Mouse (Mus musculus) gastrocnemius, adult 2 months (tissue): ENCODE results near the gene Rpl10a. TPM values are rescaled to one million over a fixed set of nuclear protein-coding genes. Genes with fewer than 3 reads are reported as not detected.
A peak's percentile ranks its signal among the peaks of the same experiment; 100 is the strongest.
"Not testable (repeated sequence)": the region's sequence is repeated elsewhere in the genome, so short reads cannot be mapped to it uniquely, and the experiment has no call there.

Experiments used
- DNase-seq: peaks from one replicate; pipeline ENCODE4 v3.0.0; 2022
- H3K27ac ChIP-seq: fragments of 200-600 bp; 2 replicates; pipeline ENCODE4 v1.8.1; 2022; ENCODE audit warnings: mild to moderate bottlenecking
- H3K4me3 ChIP-seq: fragments of 200-600 bp; 2 replicates; pipeline ENCODE4 v1.8.1; 2022; ENCODE audit warnings: mild to moderate bottlenecking, moderate library complexity
- CTCF ChIP-seq: fragments of 200-600 bp; IDR thresholded peaks from 2 replicates; pipeline ENCODE4 v1.8.1; 2022; ENCODE audit warnings: antibody characterized with exemption, mild to moderate bottlenecking, moderate library complexity
- intact Hi-C: fragments of 180-260 bp; cut with DNase I; formaldehyde crosslinking; loops from one replicate; pipeline ENCODE4 v1.15.1; 2025
- total RNA-seq, 2 experiments: library from RNA; stranded (reverse); gene quantifications; 2 replicates each; pipeline ENCODE4 v1.2.3; 2021

The Rpl10a gene
- total RNA-seq, 2 experiments from 2014 or later: 382 to 410 TPM

DNA sequence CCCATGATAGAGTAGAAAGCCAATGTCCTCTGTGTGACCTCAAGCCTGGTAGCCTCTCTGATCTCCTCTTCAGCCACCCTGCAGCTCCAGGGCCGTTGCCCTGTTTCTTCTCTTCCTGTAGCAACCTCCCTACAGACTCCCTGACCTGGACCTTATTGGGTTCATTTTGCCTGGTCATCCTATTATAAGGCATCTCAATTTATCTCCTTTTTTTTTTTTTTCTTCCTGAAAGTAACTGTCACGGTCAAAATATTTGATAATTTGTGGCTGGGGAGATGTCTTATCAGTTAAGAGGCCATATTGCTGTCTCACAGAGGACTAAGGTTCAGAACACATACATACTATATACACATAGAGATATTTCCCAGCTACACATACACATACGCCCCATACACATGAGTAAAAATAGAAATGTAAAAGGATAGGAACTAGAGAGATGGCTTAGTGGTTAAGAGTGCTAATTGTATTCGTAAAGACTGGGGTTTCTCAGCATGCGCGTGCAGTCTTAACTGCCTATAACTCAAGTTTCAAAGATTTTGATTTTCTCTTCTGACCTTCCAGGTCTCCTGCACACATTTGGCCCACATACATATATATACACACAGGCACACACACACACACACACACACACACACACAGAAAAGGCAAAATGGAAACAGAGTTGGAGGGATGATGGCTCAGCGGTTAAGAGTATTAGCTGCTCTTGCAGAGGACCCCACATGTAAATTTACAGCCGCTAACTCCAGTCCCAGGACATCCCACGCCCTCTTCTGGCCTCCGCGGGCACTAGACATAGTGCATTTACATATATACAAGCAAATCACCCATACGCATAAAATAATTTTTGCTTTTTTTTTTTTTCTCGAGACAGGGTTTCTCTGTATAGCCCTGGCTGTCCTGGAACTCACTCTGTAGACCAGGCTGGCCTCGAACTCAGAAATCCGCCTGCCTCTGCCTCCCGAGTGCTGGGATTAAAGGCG, 15.7 kb upstream of the Rpl10a start:
- Histone ChIP-seq H3K27ac (peak overlapping the region; percentile 81), H3K4me3 (peak overlapping the region; percentile 95)
- intact Hi-C loops: no loop called here
- TF ChIP-seq CTCF: peak; percentile 44
- DNase-seq: peak; percentile 62

DNA sequence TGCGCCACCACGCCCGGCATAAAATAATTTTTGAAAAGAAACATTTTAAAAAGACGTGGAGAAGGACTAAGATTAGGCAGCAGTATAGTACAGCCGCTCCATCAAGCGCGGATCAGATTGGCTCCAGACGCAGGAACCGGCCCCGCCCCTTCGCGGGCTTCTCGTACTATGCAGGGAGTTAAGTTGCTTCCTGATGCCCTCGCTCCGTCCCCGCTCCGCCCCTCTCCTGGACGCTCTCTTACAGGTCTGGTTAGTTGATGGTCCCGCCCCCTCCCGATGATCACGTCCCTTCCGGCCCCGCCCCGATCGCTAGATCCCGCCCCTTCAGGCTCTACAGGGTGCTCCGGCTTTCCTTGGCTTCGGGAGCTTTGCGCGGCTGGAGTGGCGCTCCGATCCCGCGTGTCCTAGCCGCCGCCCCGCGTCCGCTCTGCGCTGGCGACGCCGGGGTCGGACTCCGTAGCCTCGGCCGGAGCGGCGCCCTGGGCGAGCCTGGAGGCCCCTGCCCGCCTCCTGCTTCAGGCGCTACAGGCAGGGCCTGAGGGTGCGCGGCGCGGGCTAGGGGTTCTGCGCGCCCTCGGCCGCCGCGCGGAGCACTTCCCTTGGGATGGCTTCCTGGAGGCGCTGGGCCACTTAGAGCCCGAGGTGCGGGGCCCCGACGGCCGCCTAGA, 14.9 kb upstream of the Rpl10a start, which contains the start of gene Fance:
Gene Fance (plus strand): TSS at position 308 of the 668 bp plus-strand sequence.
- Histone ChIP-seq H3K27ac (peak within 1 kb of the TSS; percentile 96), H3K4me3 (peak within 1 kb of the TSS; percentile 95)
- intact Hi-C loops: no loop called here
- DNase-seq: peak; percentile 98
- TF ChIP-seq CTCF: no peak

DNA sequence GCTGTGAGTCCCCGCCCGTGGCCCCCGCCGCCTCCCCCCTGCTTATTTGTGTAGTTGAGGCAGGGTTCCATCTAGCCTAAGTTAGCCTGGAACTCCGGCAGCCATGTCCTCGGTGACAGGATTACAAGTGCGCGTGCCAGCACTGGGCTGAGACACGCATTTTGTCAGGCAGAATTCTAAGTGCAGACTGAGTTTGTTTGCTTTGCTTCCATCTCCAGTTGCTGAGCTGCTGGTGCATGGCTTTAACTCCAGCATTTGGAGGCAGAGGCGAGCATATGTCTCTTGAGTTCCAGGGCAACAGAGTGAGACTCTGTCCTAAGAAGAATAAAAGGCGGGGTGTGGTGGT, 14.4 kb upstream of the Rpl10a start:
- Histone ChIP-seq H3K4me3 (peak overlapping the region; percentile 95), H3K27ac (peak overlapping the region; percentile 96)
- DNase-seq: peak; percentile 66
- intact Hi-C loops: no loop called here
- TF ChIP-seq CTCF: no peak

DNA sequence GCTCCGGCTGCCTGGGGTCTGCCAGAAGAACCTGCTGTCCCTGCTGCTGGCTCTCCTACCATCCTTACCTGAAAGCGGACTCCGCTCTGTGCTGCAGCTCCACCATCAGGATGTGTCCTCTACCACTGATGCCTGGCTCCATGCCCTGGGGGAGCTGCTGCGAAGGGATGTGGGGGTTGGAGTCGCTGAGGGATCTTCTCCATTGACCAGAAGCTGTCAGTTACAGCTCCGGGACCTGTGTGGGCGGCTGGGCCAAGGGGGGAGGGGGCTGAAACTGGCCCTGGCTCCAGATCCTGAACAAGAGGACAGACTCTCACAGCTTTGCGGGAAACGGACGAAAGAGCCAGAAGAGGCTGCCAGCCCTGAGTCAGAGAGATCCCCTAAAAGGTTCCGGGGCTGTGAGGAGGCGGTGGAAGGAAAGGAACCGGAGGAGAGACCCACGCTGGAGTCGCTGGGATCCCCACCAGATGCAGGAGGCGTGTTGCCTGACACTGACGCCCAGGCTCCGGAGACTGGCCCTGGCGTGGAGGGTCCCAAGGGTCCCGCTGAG, 12.6 kb upstream of the Rpl10a start:
- no peak for TF ChIP-seq CTCF
- intact Hi-C loops: no loop called here
- no peak overlapping the region for H3K4me3 ChIP-seq
- H3K27ac ChIP-seq: no peak overlapping the region
- no peak for DNase-seq

DNA sequence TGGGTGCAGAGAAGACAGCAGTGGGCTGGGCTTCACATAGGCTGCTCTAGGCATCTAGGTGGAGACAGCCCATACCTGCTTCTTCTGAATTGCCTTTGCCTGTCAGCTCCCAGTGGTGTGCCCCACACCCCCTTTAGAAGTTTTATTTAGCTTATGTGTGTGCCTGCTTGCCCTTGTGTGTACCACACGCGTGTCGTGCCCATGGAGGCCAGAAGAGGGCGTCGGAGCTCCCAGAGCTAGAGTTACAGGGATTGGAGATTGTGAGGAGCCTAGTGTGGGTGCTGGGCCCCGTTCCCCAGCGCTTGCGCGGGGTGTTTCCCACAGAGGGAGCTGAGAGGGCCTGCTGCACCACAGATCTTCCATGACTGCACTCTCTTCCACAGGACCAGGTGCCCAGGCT, 11.8 kb upstream of the Rpl10a start:
- intact Hi-C loops: no loop called here
- no peak overlapping the region for H3K4me3 ChIP-seq
- DNase-seq: no peak
- peak; percentile 2; the same call in 1 of the 2 replicates for TF ChIP-seq CTCF
- H3K27ac ChIP-seq: no peak overlapping the region

DNA sequence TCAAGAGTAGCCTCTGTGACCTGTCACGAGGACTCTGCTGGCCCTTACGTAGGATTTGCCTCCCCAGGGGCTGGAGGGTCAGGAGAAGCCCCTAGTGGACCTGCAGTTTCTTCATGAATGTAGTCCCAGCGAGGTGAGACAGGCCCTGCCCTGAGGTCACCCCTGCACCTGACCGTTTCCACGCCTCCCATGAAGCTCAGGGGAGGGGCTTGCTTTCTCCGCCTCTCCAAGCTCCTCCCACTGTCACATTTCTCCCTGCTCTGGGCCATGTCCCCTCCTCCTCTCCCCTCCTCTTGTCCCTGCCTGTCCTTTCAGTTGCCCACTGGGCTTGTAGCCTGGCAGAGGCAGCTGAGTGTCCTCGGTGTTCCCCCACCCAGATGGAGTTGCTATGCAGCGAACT, 11.2 kb upstream of the Rpl10a start:
- no peak overlapping the region for H3K27ac ChIP-seq
- no peak for TF ChIP-seq CTCF

DNA sequence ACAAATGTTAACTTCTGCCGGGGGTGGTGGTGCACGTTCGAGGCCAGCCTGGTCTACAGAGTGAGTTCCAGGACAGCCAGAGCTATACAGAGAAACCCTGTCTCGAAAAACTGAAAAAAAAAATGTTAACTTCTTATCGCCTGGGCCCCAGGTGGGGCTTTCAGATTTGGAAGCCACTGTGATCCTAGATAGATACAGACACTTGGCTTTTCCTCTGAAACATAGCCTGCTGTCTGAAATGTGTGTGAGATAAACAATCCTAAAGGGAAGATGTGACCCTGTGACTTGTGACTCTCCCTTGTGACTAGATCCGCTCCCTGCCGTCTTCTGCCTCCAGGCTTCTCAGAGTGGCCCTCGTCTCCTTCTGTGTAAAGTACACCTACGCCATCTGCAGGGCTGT, 10.5 kb upstream of the Rpl10a start:
- intact Hi-C loops: no loop called here
- Histone ChIP-seq H3K4me3 (no peak overlapping the region), H3K27ac (no peak overlapping the region)
- DNase-seq: no peak
- no peak for TF ChIP-seq CTCF

More for the DNA sequence above, 11.2 kb upstream of the Rpl10a start:
- intact Hi-C loops: no loop called here
- DNase-seq: no peak
- H3K4me3 ChIP-seq: no peak overlapping the region

DNA sequence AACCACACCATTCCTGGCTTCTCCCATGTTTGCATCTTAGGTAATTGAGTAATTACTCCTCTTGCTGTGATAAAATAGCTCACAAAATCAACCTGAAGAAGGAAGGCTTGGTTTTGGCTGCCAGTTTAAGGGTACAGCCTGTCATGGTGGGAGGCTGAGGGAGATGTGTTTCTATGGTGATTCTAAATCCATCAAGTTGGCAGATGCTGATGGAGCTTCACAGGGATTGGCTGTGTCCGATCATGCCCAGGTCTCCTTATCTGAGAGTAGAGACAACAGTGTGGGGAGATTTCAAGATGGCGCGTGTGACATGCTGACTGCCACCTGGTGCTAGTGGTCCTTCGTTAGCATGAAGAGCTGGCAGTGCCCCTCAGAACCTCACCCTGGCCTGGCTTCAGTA, 6.6 kb upstream of the Rpl10a start:
- no peak for DNase-seq
- TF ChIP-seq CTCF: no peak
- intact Hi-C loops: no loop called here
- Histone ChIP-seq H3K27ac (no peak overlapping the region), H3K4me3 (no peak overlapping the region)

DNA sequence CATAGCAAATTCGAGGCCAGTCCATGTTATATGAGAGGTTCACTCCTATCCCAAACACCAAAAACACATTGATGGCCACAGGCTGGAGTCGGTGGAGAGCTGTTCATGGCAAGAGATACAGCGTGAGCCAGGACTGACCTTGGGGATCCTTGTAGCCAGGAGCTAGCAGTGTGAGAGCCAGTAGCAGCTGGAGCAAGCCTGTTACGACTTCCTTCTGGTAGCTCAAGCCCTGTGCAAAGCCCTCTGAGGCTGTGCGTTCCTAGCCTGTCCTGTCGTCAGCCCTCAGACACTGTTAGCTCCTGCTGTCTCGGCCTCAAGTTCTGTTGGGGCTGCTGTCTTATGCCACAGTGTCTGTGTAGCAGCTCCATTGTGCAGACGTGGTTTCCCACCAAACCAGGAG, 4.5 kb upstream of the Rpl10a start:
- Histone ChIP-seq H3K27ac (peak overlapping the region; percentile 54; the same call in 1 of the 2 replicates), H3K4me3 (no peak overlapping the region)
- intact Hi-C loops: no loop called here
- TF ChIP-seq CTCF: no peak
- DNase-seq: no peak

DNA sequence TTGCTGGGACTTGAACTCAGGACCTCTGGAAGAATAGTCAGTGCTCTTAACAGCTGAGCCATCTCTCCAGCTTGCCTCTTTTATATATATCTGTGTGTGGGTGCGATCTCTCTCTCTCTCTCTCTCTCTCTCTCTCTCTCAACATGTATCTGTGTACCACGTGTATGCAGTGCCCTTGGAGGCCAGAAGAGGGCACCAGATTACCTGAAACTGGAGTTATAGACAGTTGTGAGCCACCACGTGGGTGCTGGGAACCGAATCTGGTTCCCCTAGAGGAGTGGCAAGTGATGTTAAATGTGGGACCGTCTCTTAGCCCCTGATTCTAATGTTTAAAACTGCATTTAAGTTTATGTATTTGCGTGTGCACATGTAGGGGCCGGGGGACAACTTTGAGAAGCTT, 3.9 kb upstream of the Rpl10a start:
- H3K4me3 ChIP-seq, H3K27ac ChIP-seq, DNase-seq, intact Hi-C loops: not testable (repeated sequence)
- TF ChIP-seq CTCF: peak; percentile 15; the same call in 1 of the 2 replicates

DNA sequence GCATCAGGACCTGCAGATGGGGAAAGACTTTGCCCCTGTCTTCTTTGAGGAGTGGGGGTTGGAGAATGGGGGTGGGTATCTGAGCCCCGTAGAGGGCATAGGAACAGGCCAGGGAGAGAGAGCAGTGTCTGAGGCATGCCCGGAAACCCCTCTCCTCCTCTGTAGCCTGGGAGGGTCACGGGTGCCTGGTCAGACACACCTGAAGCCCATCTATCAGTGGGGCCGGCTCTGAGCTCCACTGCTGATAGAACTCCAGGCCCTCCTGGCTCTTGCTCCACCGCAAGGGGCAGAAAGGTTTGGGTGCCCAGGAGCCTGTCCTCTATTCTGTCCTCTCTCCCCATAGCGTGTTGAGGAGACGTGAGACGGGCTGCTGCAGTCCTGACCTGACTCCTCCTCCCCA, 2.5 kb upstream of the Rpl10a start:
- H3K4me3 ChIP-seq: no peak overlapping the region
- no peak for TF ChIP-seq CTCF
- intact Hi-C loops: loop anchor here (5.0 kb wide), 1 partner anchor 98 kb away; no protein-coding TSS in a partner anchor
- no peak overlapping the region for H3K27ac ChIP-seq
- DNase-seq: no peak

DNA sequence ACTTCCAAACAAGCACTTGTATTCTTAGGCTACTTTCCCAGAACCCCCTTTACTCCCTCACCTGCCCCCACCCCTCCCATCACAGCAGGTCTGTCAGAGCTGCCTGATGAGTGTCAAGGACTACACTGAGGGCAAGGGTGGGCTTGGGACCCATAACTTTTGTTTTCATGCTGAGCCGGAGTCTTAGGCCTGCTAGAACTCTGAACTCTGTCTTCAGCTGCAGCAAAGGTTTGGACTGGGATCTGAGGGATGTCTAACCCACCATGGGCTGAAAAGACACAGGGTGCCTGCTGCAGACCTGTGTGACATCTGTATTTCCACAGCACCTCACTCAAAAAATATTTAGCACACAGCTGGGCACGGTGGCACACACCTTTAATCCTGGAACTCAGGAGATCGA, 1.3 kb upstream of the Rpl10a start:
- TF ChIP-seq CTCF: no peak
- H3K27ac ChIP-seq: peak overlapping the region; percentile 88
- intact Hi-C loops: loop anchor here (5.0 kb wide), 1 partner anchor 100 kb away; no protein-coding TSS in a partner anchor
- no peak for DNase-seq
- no peak overlapping the region for H3K4me3 ChIP-seq
